24 mouse cellular contexts compared by ENCODE assay signal in genomic region chr19:41176881-41177280, GRCm38 (mm10). TPM values are rescaled to one million over a fixed set of nuclear protein-coding genes. Genes with fewer than 3 reads are reported as not detected.
"Had no signal": no experiment of that assay in that cellular context is flagged by ENCODE, and none has a peak within 500 bp of the region (broad histone marks: within the 10 kb centered on the region; RNA-seq: fewer than 3 reads in every experiment).

No protein-coding gene starts in this region.

- H3K4me3 ChIP-seq: layer of hippocampus, adult 2 months; liver, embryonic 13.5 days; midbrain, embryonic 13.5 days; neural tube, embryonic 12.5 days; neural tube, embryonic 15.5 days had no signal

- H3K27ac ChIP-seq: kidney, postnatal 0 days; layer of hippocampus, adult 2 months; liver, embryonic 13.5 days; midbrain, embryonic 13.5 days; neural tube, embryonic 12.5 days; neural tube, embryonic 15.5 days; stomach, postnatal 0 days had no signal

- H3K9me3 ChIP-seq: liver, embryonic 13.5 days; midbrain, embryonic 13.5 days; neural tube, embryonic 12.5 days; neural tube, embryonic 15.5 days had no signal

- H3K27me3 ChIP-seq: liver, embryonic 13.5 days; neural tube, embryonic 12.5 days; neural tube, embryonic 15.5 days had no signal

- H3K9ac ChIP-seq: liver, embryonic 13.5 days; midbrain, embryonic 13.5 days; neural tube, embryonic 12.5 days; neural tube, embryonic 15.5 days had no signal

- H3K4me2 ChIP-seq: liver, embryonic 13.5 days; midbrain, embryonic 13.5 days; neural tube, embryonic 12.5 days; neural tube, embryonic 15.5 days had no signal

- H3K36me3 ChIP-seq: liver, embryonic 13.5 days; midbrain, embryonic 13.5 days; neural tube, embryonic 12.5 days; neural tube, embryonic 15.5 days had no signal

- DNase-seq: kidney, postnatal 25 days; layer of hippocampus, adult 9-11 months; liver, embryonic 13.5 days; lung, adult 2 months; lung, postnatal 14 days; lung, postnatal 4 days; right cerebral cortex, adult 18-20 months; right cerebral cortex, postnatal 14 days; right cerebral cortex, postnatal 4 days; thymus, adult 2 months; thymus, postnatal 14 days; thymus, postnatal 4 days had no signal

- H3K4me1 ChIP-seq: liver, embryonic 13.5 days; neural tube, embryonic 12.5 days; neural tube, embryonic 15.5 days had no signal

RNA-seq across cellular contexts. Expression of gene Tll2, which starts 29.8 kb away (rescaled TPM):
- total RNA-seq: liver, adult 2 months; megakaryocyte progenitor cell, adult 5-6 weeks; megakaryocyte-erythroid progenitor cell, adult 5-6 weeks had no signal
- polyA plus RNA-seq: kidney, embryonic 14.5 days; kidney, postnatal 0 days; liver, adult 2 months; liver, embryonic 13.5 days; liver, embryonic 16.5 days; lung, embryonic 16.5 days had no signal
